Mouse (Mus musculus) hindbrain, embryonic 15.5 days (tissue): Measurements from ENCODE around the gene Myocd. TPM values are rescaled to one million over a fixed set of nuclear protein-coding genes. Genes with fewer than 3 reads are reported as not detected.
A peak's percentile ranks its signal among the peaks of the same experiment; 100 is the strongest.

Experiments
- ATAC-seq: fragments of 200-750 bp; cut with Nextera tagmentation; 2 replicates; pipeline ENCODE4 v1.8.0; 2017; ENCODE audit warnings: low read depth, moderate number of reproducible peaks, moderate TSS enrichment; ENCODE audit not compliant: low FRiP score
- H3K27ac ChIP-seq: fragments of 300-500 bp; sonication (generic); replicated peaks from 2 replicates; pipeline ENCODE4 v1.5.1; 2015; ENCODE audit warnings: mild to moderate bottlenecking, inconsistent platforms
- H3K27me3 ChIP-seq: fragments of 300-500 bp; sonication (generic); 2 replicates; pipeline ENCODE4 v1.6.1; 2015; ENCODE audit warnings: control low read depth, inconsistent platforms
- H3K36me3 ChIP-seq: fragments of 300-500 bp; sonication (generic); 2 replicates; pipeline ENCODE4 v1.6.1; 2015; ENCODE audit warnings: control low read depth, inconsistent platforms
- H3K4me1 ChIP-seq: fragments of 300-500 bp; sonication (generic); replicated peaks from 2 replicates; pipeline ENCODE4 v1.6.1; 2015; ENCODE audit warnings: control low read depth, inconsistent platforms
- H3K4me2 ChIP-seq: fragments of 300-500 bp; sonication (generic); 2 replicates; pipeline ENCODE4 v1.6.1; 2015; ENCODE audit warnings: moderate library complexity, mild to moderate bottlenecking, inconsistent platforms
- H3K4me3 ChIP-seq: fragments of 300-500 bp; sonication (generic); 2 replicates; pipeline ENCODE4 v1.5.1; 2015; ENCODE audit warnings: mild to moderate bottlenecking, inconsistent platforms
- H3K9ac ChIP-seq: fragments of 300-500 bp; sonication (generic); 2 replicates; pipeline ENCODE4 v1.6.1; 2015; ENCODE audit warnings: inconsistent platforms
- H3K9me3 ChIP-seq: fragments of 300-500 bp; sonication (generic); 2 replicates; pipeline ENCODE4 v1.6.1; 2016; ENCODE audit warnings: control low read depth, inconsistent platforms
- WGBS: fragments of 180-500 bp; shearing (Covaris S2); methylation state at CpG from one replicate; pipeline ENCODE4 v1.1.7; 2015; 5-methylcytosine and 5-hydroxymethylcytosine counted together
- polyA plus RNA-seq: library from polyadenylated mRNA; unstranded; fragments of >200 nt; fragmentation: Nextera tagmentation; extraction: Ambion mirVana; gene quantifications from 2 replicates; pipeline ENCODE4 v1.2.1, GENCODE M21; 2015

The Myocd gene
- polyA plus RNA-seq, 1 experiment from 2014 or later, result 0.51 TPM

GRCm38 (mm10) chr11:65250366-65250765 lies 19.4 kb downstream of the Myocd start:
- Histone ChIP-seq H3K36me3 (no peaks in the 10 kb centered on the region), H3K27ac (no peak overlapping the region), H3K9me3 (no peaks in the 10 kb centered on the region), H3K4me1 (no peaks in the 10 kb centered on the region), H3K4me3 (no peak overlapping the region), H3K9ac (no peak overlapping the region), H3K4me2 (no peak overlapping the region), H3K27me3 (no peaks in the 10 kb centered on the region)
- ATAC-seq, result no peak
- WGBS, result 95% methylated on average over 4 of the region's 4 CpGs

- no peak for ATAC-seq
- WGBS, result 81% methylated on average over 8 of the region's 8 CpGs
- Histone ChIP-seq H3K4me2 (no peak overlapping the region), H3K9me3 (no peaks in the 10 kb centered on the region), H3K9ac (no peak overlapping the region), H3K4me3 (no peak overlapping the region), H3K36me3 (no peaks in the 10 kb centered on the region), H3K27me3 (no peaks in the 10 kb centered on the region), H3K4me1 (no peaks in the 10 kb centered on the region), H3K27ac (no peak overlapping the region)
Measured at GRCm38 (mm10) chr11:65246301-65247054, 23.3 kb downstream of the Myocd start.

GRCm38 (mm10) chr11:65243593-65243992 lies 26.2 kb downstream of the Myocd start:
- no peak overlapping the region for H3K4me2 ChIP-seq
- no peaks in the 10 kb centered on the region for H3K9me3 ChIP-seq
- H3K27me3 ChIP-seq, result no peaks in the 10 kb centered on the region
- no peaks in the 10 kb centered on the region for H3K4me1 ChIP-seq
- H3K36me3 ChIP-seq, result no peaks in the 10 kb centered on the region
- WGBS, result 68% methylated on average over 3 of the region's 3 CpGs
- H3K9ac ChIP-seq, result no peak overlapping the region
- ATAC-seq, result no peak
- no peak overlapping the region for H3K4me3 ChIP-seq
- no peak overlapping the region for H3K27ac ChIP-seq

- H3K4me3 ChIP-seq, result no peak overlapping the region
- no peak for ATAC-seq
- no peaks in the 10 kb centered on the region for H3K36me3 ChIP-seq
- no peak overlapping the region for H3K4me2 ChIP-seq
- WGBS, result 74% methylated on average over 7 of the region's 7 CpGs
- no peak overlapping the region for H3K9ac ChIP-seq
- H3K27me3 ChIP-seq, result no peaks in the 10 kb centered on the region
- no peaks in the 10 kb centered on the region for H3K9me3 ChIP-seq
- no peak overlapping the region for H3K27ac ChIP-seq
- no peaks in the 10 kb centered on the region for H3K4me1 ChIP-seq
Measured at GRCm38 (mm10) chr11:65240521-65240920, 29.3 kb downstream of the Myocd start.

- 80% methylated on average over 3 of the region's 3 CpGs for WGBS
- no peaks in the 10 kb centered on the region for H3K27me3 ChIP-seq
Measured at GRCm38 (mm10) chr11:65237896-65238295, 31.9 kb downstream of the Myocd start.

GRCm38 (mm10) chr11:65236907-65237306 lies 32.9 kb downstream of the Myocd start:
- Histone ChIP-seq H3K4me1 (no peaks in the 10 kb centered on the region), H3K27me3 (no peaks in the 10 kb centered on the region), H3K9ac (no peak overlapping the region), H3K4me2 (no peak overlapping the region), H3K36me3 (no peaks in the 10 kb centered on the region), H3K9me3 (no peaks in the 10 kb centered on the region), H3K4me3 (no peak overlapping the region), H3K27ac (no peak overlapping the region)
- 89% methylated on average over 2 of the region's 2 CpGs for WGBS
- no peak for ATAC-seq

More at GRCm38 (mm10) chr11:65237896-65238295, 31.9 kb downstream of the Myocd start:
- Histone ChIP-seq H3K36me3 (no peaks in the 10 kb centered on the region), H3K27ac (no peak overlapping the region), H3K4me2 (no peak overlapping the region), H3K4me3 (no peak overlapping the region), H3K4me1 (no peaks in the 10 kb centered on the region), H3K9ac (no peak overlapping the region), H3K9me3 (no peaks in the 10 kb centered on the region)
- ATAC-seq, result no peak

GRCm38 (mm10) chr11:65235374-65235773 lies 34.4 kb downstream of the Myocd start:
- H3K27me3 ChIP-seq, result no peaks in the 10 kb centered on the region
- H3K36me3 ChIP-seq, result no peaks in the 10 kb centered on the region
- H3K9ac ChIP-seq, result no peak overlapping the region
- ATAC-seq, result no peak
- no peaks in the 10 kb centered on the region for H3K4me1 ChIP-seq
- no peak overlapping the region for H3K4me3 ChIP-seq
- no peaks in the 10 kb centered on the region for H3K9me3 ChIP-seq
- WGBS, result 34% methylated on average over 2 of the region's 2 CpGs
- no peak overlapping the region for H3K27ac ChIP-seq
- no peak overlapping the region for H3K4me2 ChIP-seq

GRCm38 (mm10) chr11:65231771-65232170 lies 38.0 kb downstream of the Myocd start:
- Histone ChIP-seq H3K36me3 (no peaks in the 10 kb centered on the region), H3K4me3 (no peak overlapping the region), H3K27me3 (no peaks in the 10 kb centered on the region), H3K4me2 (no peak overlapping the region), H3K9me3 (no peaks in the 10 kb centered on the region), H3K9ac (no peak overlapping the region), H3K27ac (no peak overlapping the region), H3K4me1 (no peaks in the 10 kb centered on the region)
- ATAC-seq, result no peak
- 78% methylated on average over 4 of the region's 4 CpGs for WGBS

GRCm38 (mm10) chr11:65226766-65227165 lies 43.0 kb downstream of the Myocd start:
- Histone ChIP-seq H3K4me2 (no peak overlapping the region), H3K4me3 (no peak overlapping the region), H3K27me3 (no peaks in the 10 kb centered on the region; the same call in 1 of the 2 replicates), H3K36me3 (no peaks in the 10 kb centered on the region), H3K4me1 (no peaks in the 10 kb centered on the region), H3K9me3 (no peaks in the 10 kb centered on the region), H3K9ac (no peak overlapping the region), H3K27ac (no peak overlapping the region)
- WGBS, result 42% methylated on average over 10 of the region's 10 CpGs
- no peak for ATAC-seq

- no peaks in the 10 kb centered on the region for H3K36me3 ChIP-seq
- H3K4me3 ChIP-seq, result no peak overlapping the region
- no peak overlapping the region for H3K27ac ChIP-seq
- ATAC-seq, result 0 out of 2 replicates have a peak, but pooled peaks have one; percentile 71
- no peaks in the 10 kb centered on the region for H3K4me1 ChIP-seq
- no peaks in the 10 kb centered on the region for H3K27me3 ChIP-seq
- no peak overlapping the region for H3K9ac ChIP-seq
- WGBS, result 50% methylated on average over 9 of the region's 9 CpGs
- no peak overlapping the region for H3K4me2 ChIP-seq
- no peaks in the 10 kb centered on the region for H3K9me3 ChIP-seq
Measured at GRCm38 (mm10) chr11:65214954-65215629, 54.7 kb downstream of the Myocd start.

- 89% methylated on average over 2 of the region's 2 CpGs for WGBS
- Histone ChIP-seq H3K27ac (no peak overlapping the region), H3K9me3 (no peaks in the 10 kb centered on the region), H3K36me3 (no peaks in the 10 kb centered on the region), H3K4me2 (no peak overlapping the region), H3K4me1 (no peaks in the 10 kb centered on the region), H3K9ac (no peak overlapping the region), H3K4me3 (no peak overlapping the region), H3K27me3 (no peaks in the 10 kb centered on the region)
- ATAC-seq, result no peak
Measured at GRCm38 (mm10) chr11:65213806-65214205, 56.0 kb downstream of the Myocd start.

GRCm38 (mm10) chr11:65211701-65212100 lies 58.1 kb downstream of the Myocd start:
- Histone ChIP-seq H3K4me3 (no peak overlapping the region), H3K27ac (no peak overlapping the region), H3K4me1 (no peaks in the 10 kb centered on the region), H3K36me3 (no peaks in the 10 kb centered on the region), H3K4me2 (no peak overlapping the region), H3K9me3 (no peaks in the 10 kb centered on the region), H3K27me3 (no peaks in the 10 kb centered on the region), H3K9ac (no peak overlapping the region)
- ATAC-seq, result no peak
- 78% methylated on average over 6 of the region's 6 CpGs for WGBS
